Mouse (Mus musculus): ENCODE data around the gene Megf11. TPM values are rescaled to one million over a fixed set of nuclear protein-coding genes. Genes with fewer than 3 reads are reported as not detected.

Gene Megf11
- polyA plus RNA-seq, 1 experiment from 2014 or later, result 1.4 TPM

- H3K4me2 ChIP-seq (ENCODE audit: low read depth, severe bottlenecking), result no peak overlapping the region
- no peaks in the 10 kb centered on the region for H3K36me3 ChIP-seq (ENCODE audit: control insufficient read depth, insufficient read depth, low read length)
- no peaks in the 10 kb centered on the region for H3K27me3 ChIP-seq (ENCODE audit: control insufficient read depth, insufficient read depth, low read length)
- H3K4me3 ChIP-seq (ENCODE audit: low read depth, low read length), result no peak overlapping the region
- peak; percentile 63 for DNase-seq (ENCODE audit: low spot score)
- peaks cover 13% of the 10 kb centered on the region for H3K4me1 ChIP-seq (ENCODE audit: control insufficient read depth, insufficient read depth, low read length)
- H3K27ac ChIP-seq (replicated peaks; ENCODE audit: low read depth, low read length), result no peak overlapping the region
- no peak for ATAC-seq (ENCODE audit: insufficient number of reproducible peaks, low FRiP score, low TSS enrichment, low read depth)
- no peaks in the 10 kb centered on the region for H3K9me3 ChIP-seq (ENCODE audit: control insufficient read depth, low read length)
- H3K9ac ChIP-seq (ENCODE audit: low read length), result no peak overlapping the region; the same call in 1 of the 2 replicates
- WGBS, result 19% methylated on average over 8 of the region's 8 CpGs
Observed at GRCm38 (mm10) chr9:64504921-64505320, 119.5 kb downstream of the Megf11 start.

GRCm38 (mm10) chr9:64506440-64507206 lies 121.2 kb downstream of the Megf11 start:
- ATAC-seq (ENCODE audit: insufficient number of reproducible peaks, low FRiP score, low TSS enrichment, low read depth) (no peak), DNase-seq (ENCODE audit: low spot score) (no peak)
- 78% methylated on average over 11 of the region's 11 CpGs for WGBS
- H3K27ac ChIP-seq (replicated peaks; ENCODE audit: low read depth, low read length), result no peak overlapping the region
- H3K36me3 ChIP-seq (ENCODE audit: control insufficient read depth, insufficient read depth, low read length), result no peaks in the 10 kb centered on the region
- H3K27me3 ChIP-seq (ENCODE audit: control insufficient read depth, insufficient read depth, low read length), result no peaks in the 10 kb centered on the region
- H3K4me3 ChIP-seq (ENCODE audit: low read depth, low read length), result no peak overlapping the region
- no peak overlapping the region for H3K4me2 ChIP-seq (ENCODE audit: low read depth, severe bottlenecking)
- H3K9ac ChIP-seq (ENCODE audit: low read length), result no peak overlapping the region
- no peaks in the 10 kb centered on the region for H3K9me3 ChIP-seq (ENCODE audit: control insufficient read depth, low read length)
- H3K4me1 ChIP-seq (ENCODE audit: control insufficient read depth, insufficient read depth, low read length), result peaks cover 10% of the 10 kb centered on the region

- Histone ChIP-seq H3K9me3 (ENCODE audit: control insufficient read depth, low read length) (no peaks in the 10 kb centered on the region), H3K4me2 (ENCODE audit: low read depth, severe bottlenecking) (no peak overlapping the region), H3K27me3 (ENCODE audit: control insufficient read depth, insufficient read depth, low read length) (no peaks in the 10 kb centered on the region), H3K4me1 (ENCODE audit: control insufficient read depth, insufficient read depth, low read length) (peaks cover 10% of the 10 kb centered on the region), H3K36me3 (ENCODE audit: control insufficient read depth, insufficient read depth, low read length) (no peaks in the 10 kb centered on the region), H3K27ac (replicated peaks; ENCODE audit: low read depth, low read length) (no peak overlapping the region), H3K9ac (ENCODE audit: low read length) (no peak overlapping the region), H3K4me3 (ENCODE audit: low read depth, low read length) (no peak overlapping the region)
- ATAC-seq (ENCODE audit: insufficient number of reproducible peaks, low FRiP score, low TSS enrichment, low read depth) (no peak), DNase-seq (ENCODE audit: low spot score) (no peak)
- WGBS, result 66% methylated on average over 6 of the region's 6 CpGs
Observed at GRCm38 (mm10) chr9:64507207-64507517, 121.7 kb downstream of the Megf11 start.

GRCm38 (mm10) chr9:64507995-64508394 lies 122.6 kb downstream of the Megf11 start:
- no peak overlapping the region for H3K27ac ChIP-seq (replicated peaks; ENCODE audit: low read depth, low read length)
- H3K36me3 ChIP-seq (ENCODE audit: control insufficient read depth, insufficient read depth, low read length), result no peaks in the 10 kb centered on the region
- H3K9me3 ChIP-seq (ENCODE audit: control insufficient read depth, low read length), result no peaks in the 10 kb centered on the region
- no peak overlapping the region for H3K4me2 ChIP-seq (ENCODE audit: low read depth, severe bottlenecking)
- no peak overlapping the region for H3K9ac ChIP-seq (ENCODE audit: low read length)
- H3K4me3 ChIP-seq (ENCODE audit: low read depth, low read length), result no peak overlapping the region
- 41% methylated on average over 7 of the region's 7 CpGs for WGBS
- peaks cover 10% of the 10 kb centered on the region for H3K4me1 ChIP-seq (ENCODE audit: control insufficient read depth, insufficient read depth, low read length)
- ATAC-seq (ENCODE audit: insufficient number of reproducible peaks, low FRiP score, low TSS enrichment, low read depth) (no peak), DNase-seq (ENCODE audit: low spot score) (peak; percentile 39)
- H3K27me3 ChIP-seq (ENCODE audit: control insufficient read depth, insufficient read depth, low read length), result no peaks in the 10 kb centered on the region

- Histone ChIP-seq H3K27ac (replicated peaks; ENCODE audit: low read depth, low read length) (no peak overlapping the region), H3K4me3 (ENCODE audit: low read depth, low read length) (no peak overlapping the region), H3K27me3 (ENCODE audit: control insufficient read depth, insufficient read depth, low read length) (no peaks in the 10 kb centered on the region), H3K4me1 (ENCODE audit: control insufficient read depth, insufficient read depth, low read length) (no peaks in the 10 kb centered on the region), H3K9me3 (ENCODE audit: control insufficient read depth, low read length) (no peaks in the 10 kb centered on the region), H3K4me2 (ENCODE audit: low read depth, severe bottlenecking) (no peak overlapping the region), H3K36me3 (ENCODE audit: control insufficient read depth, insufficient read depth, low read length) (no peaks in the 10 kb centered on the region), H3K9ac (ENCODE audit: low read length) (no peak overlapping the region)
- 56% methylated on average over 6 of the region's 6 CpGs for WGBS
- DNase-seq (ENCODE audit: low spot score) (no peak), ATAC-seq (ENCODE audit: insufficient number of reproducible peaks, low FRiP score, low TSS enrichment, low read depth) (no peak)
Observed at GRCm38 (mm10) chr9:64514826-64515225, 129.4 kb downstream of the Megf11 start.

- DNase-seq (ENCODE audit: low spot score) (no peak), ATAC-seq (ENCODE audit: insufficient number of reproducible peaks, low FRiP score, low TSS enrichment, low read depth) (no peak)
- Histone ChIP-seq H3K4me2 (ENCODE audit: low read depth, severe bottlenecking) (no peak overlapping the region), H3K9ac (ENCODE audit: low read length) (no peak overlapping the region), H3K4me3 (ENCODE audit: low read depth, low read length) (no peak overlapping the region), H3K27me3 (ENCODE audit: control insufficient read depth, insufficient read depth, low read length) (no peaks in the 10 kb centered on the region), H3K27ac (replicated peaks; ENCODE audit: low read depth, low read length) (no peak overlapping the region), H3K36me3 (ENCODE audit: control insufficient read depth, insufficient read depth, low read length) (no peaks in the 10 kb centered on the region), H3K4me1 (ENCODE audit: control insufficient read depth, insufficient read depth, low read length) (peaks cover 11% of the 10 kb centered on the region), H3K9me3 (ENCODE audit: control insufficient read depth, low read length) (no peaks in the 10 kb centered on the region)
- 52% methylated on average over 12 of the region's 12 CpGs for WGBS
Observed at GRCm38 (mm10) chr9:64519921-64520746, 134.7 kb downstream of the Megf11 start.

- Histone ChIP-seq H3K4me2 (ENCODE audit: low read depth, severe bottlenecking) (no peak overlapping the region), H3K36me3 (ENCODE audit: control insufficient read depth, insufficient read depth, low read length) (no peaks in the 10 kb centered on the region), H3K4me1 (ENCODE audit: control insufficient read depth, insufficient read depth, low read length) (peaks cover 11% of the 10 kb centered on the region), H3K4me3 (ENCODE audit: low read depth, low read length) (no peak overlapping the region), H3K27me3 (ENCODE audit: control insufficient read depth, insufficient read depth, low read length) (no peaks in the 10 kb centered on the region), H3K9ac (ENCODE audit: low read length) (no peak overlapping the region), H3K9me3 (ENCODE audit: control insufficient read depth, low read length) (no peaks in the 10 kb centered on the region), H3K27ac (replicated peaks; ENCODE audit: low read depth, low read length) (no peak overlapping the region)
- WGBS, result 50% methylated on average over 4 of the region's 4 CpGs
- ATAC-seq (ENCODE audit: insufficient number of reproducible peaks, low FRiP score, low TSS enrichment, low read depth) (no peak), DNase-seq (ENCODE audit: low spot score) (no peak)
Observed at GRCm38 (mm10) chr9:64520747-64521283, 135.4 kb downstream of the Megf11 start.

- no peaks in the 10 kb centered on the region for H3K9me3 ChIP-seq (ENCODE audit: control insufficient read depth, low read length)
- peaks cover 11% of the 10 kb centered on the region for H3K4me1 ChIP-seq (ENCODE audit: control insufficient read depth, insufficient read depth, low read length)
- no peak overlapping the region for H3K9ac ChIP-seq (ENCODE audit: low read length)
- H3K4me3 ChIP-seq (ENCODE audit: low read depth, low read length), result no peak overlapping the region
- no peaks in the 10 kb centered on the region for H3K36me3 ChIP-seq (ENCODE audit: control insufficient read depth, insufficient read depth, low read length)
- 47% methylated on average over 21 of the region's 21 CpGs for WGBS
- ATAC-seq (ENCODE audit: insufficient number of reproducible peaks, low FRiP score, low TSS enrichment, low read depth), result no peak
- no peak overlapping the region for H3K4me2 ChIP-seq (ENCODE audit: low read depth, severe bottlenecking)
- no peaks in the 10 kb centered on the region for H3K27me3 ChIP-seq (ENCODE audit: control insufficient read depth, insufficient read depth, low read length)
- DNase-seq (ENCODE audit: low spot score), result no peak
- no peak overlapping the region for H3K27ac ChIP-seq (replicated peaks; ENCODE audit: low read depth, low read length)
Observed at GRCm38 (mm10) chr9:64523264-64524045, 138.0 kb downstream of the Megf11 start.
